Mouse (Mus musculus) splenic B cell, adult 2 months (primary cell): ENCODE measurements around the gene Pramef17.
"Not testable (repeated sequence)": the region's sequence is repeated elsewhere in the genome, so short reads cannot be mapped to it uniquely, and the experiment has no call there.

ENCODE experiments used
- DNase-seq: peaks from one replicate; pipeline ENCODE4 v3.0.0-alpha.2; 2011; ENCODE audit warnings: low read depth, low spot score
- H3K27me3 ChIP-seq: 2 replicates; pipeline ENCODE4 v1.6.1; 2012; ENCODE audit warnings: mild to moderate bottlenecking, low read length, moderate library complexity, mixed read lengths; ENCODE audit not compliant: control insufficient read depth, poor library complexity, insufficient read depth, severe bottlenecking
- H3K36me3 ChIP-seq: 2 replicates; pipeline ENCODE4 v1.6.1; 2012; ENCODE audit warnings: mild to moderate bottlenecking, low read length, moderate library complexity, mixed read lengths; ENCODE audit not compliant: control insufficient read depth, poor library complexity, insufficient read depth, severe bottlenecking

Pramef17 gene

GRCm38 (mm10) chr4:143994269-143994668, at the start of gene Pramef17:
Gene Pramef17 (minus strand): TSS chr4:143994369.
- H3K36me3 ChIP-seq, DNase-seq, H3K27me3 ChIP-seq: not testable (repeated sequence)

GRCm38 (mm10) chr4:143988126-143988525, 6.0 kb downstream of the Pramef17 start:
- not testable (repeated sequence) for H3K27me3 ChIP-seq, H3K36me3 ChIP-seq, DNase-seq

- DNase-seq, H3K36me3 ChIP-seq, H3K27me3 ChIP-seq: not testable (repeated sequence)
These were observed 6.7 kb downstream of the Pramef17 start for GRCm38 (mm10) chr4:143987475-143987941.

GRCm38 (mm10) chr4:143985733-143986132, 8.4 kb downstream of the Pramef17 start:
- H3K27me3 ChIP-seq, H3K36me3 ChIP-seq, DNase-seq: not testable (repeated sequence)

GRCm38 (mm10) chr4:143985165-143985564, 9.0 kb downstream of the Pramef17 start:
- DNase-seq, H3K27me3 ChIP-seq, H3K36me3 ChIP-seq: not testable (repeated sequence)

GRCm38 (mm10) chr4:143983446-143983845, 10.7 kb downstream of the Pramef17 start:
- DNase-seq, H3K27me3 ChIP-seq, H3K36me3 ChIP-seq: not testable (repeated sequence)

- H3K27me3 ChIP-seq, H3K36me3 ChIP-seq, DNase-seq: not testable (repeated sequence)
These were observed 27.3 kb downstream of the Pramef17 start, which contains the start of gene Gm13101 for GRCm38 (mm10) chr4:143966850-143967249. Gene Gm13101 (minus strand): TSS chr4:143966950.

GRCm38 (mm10) chr4:143950916-143951315, 43.3 kb downstream of the Pramef17 start, which contains the start of gene Pramef25:
Gene Pramef25 (minus strand): TSS chr4:143951016.
- not testable (repeated sequence) for H3K36me3 ChIP-seq, DNase-seq, H3K27me3 ChIP-seq
